Mouse (Mus musculus) megakaryocyte progenitor cell, adult 5-6 weeks (primary cell): Measurements from ENCODE around the gene Vrtn. TPM values are rescaled to one million over a fixed set of nuclear protein-coding genes. Genes with fewer than 3 reads are reported as not detected.

Experiments
- ATAC-seq: replicated peaks from 2 replicates; pipeline ENCODE4 v1.8.0; 2016; ENCODE audit warnings: mild to moderate bottlenecking, moderate TSS enrichment, inconsistent platforms; ENCODE audit not compliant: poor library complexity
- total RNA-seq, 2 experiments: library from RNA; stranded (forward) in 1 of 2; stranded (reverse) in 1 of 2; fragments of 157-497, 149-512 nt in 1 of 2; fragments of 200-1000 nt in 1 of 2; gene quantifications; 2 replicates each; pipeline versions ENCODE4 v1.2.3 to v1.2.4; 2015 to 2017

The Vrtn gene
- total RNA-seq, 2 experiments from 2014 or later = not detected

DNA sequence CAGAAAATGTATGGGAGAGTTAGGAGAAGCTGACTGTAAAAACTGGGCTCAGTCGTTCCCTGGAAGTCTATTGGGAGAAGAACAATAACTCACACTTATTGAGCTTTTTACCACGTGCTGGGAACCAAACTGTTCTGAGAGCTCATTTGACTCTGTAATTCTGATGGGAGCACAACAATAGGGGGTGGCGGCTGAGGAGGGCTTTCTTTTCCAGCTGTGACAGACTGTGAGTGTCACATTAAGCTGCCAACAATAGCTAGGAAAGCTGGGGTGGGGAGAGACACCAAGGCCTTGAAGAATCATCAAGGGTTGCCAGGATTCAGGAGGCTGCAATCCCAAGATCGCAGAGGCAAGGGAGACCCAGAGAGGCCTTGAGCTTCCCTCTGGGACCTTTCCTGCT, 45.4 kb downstream of the Vrtn start:
- ATAC-seq = no peak

DNA sequence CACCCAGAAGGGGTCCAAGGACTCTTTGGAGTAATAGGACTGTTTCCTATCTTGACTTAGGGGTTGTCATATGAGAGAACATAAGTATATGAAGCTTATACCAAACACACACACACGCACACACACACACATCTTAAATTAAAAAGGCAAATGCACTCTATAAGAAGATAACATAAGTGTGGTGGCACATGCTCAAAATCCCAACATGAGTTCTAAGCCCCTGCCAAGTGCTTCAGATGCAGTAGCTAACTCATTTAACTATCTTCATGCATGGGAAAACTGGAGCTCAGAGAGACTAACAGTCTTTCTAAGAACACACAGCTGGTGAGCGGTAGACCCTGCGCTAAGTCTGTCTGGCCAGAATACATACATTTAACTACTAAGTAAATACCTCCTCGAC, 46.7 kb downstream of the Vrtn start:
- ATAC-seq = no peak

- ATAC-seq = no peak
Observed at GRCm38 (mm10) chr12:84689051-84689450, 48.2 kb downstream of the Vrtn start.

DNA sequence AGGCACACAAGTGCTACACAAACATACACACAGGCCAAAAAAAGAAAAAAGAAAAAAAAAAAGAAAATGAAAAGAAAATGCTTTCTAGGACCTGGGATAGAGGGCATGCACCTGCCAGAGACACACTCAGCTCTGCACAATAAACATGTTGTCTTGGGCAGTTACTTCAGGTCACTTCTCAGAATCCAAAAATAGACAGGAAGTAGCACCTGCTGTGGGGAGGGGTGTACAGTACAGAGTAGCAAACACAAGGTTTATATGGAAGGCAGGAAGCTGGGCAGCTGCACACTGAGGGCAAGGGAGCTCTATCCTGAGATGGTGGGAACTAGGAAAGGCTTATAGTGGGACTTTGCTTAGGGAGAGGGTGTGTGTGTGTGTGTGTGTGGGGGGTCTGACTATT, 50.5 kb downstream of the Vrtn start:
- ATAC-seq = no peak

- no peak for ATAC-seq
Observed at GRCm38 (mm10) chr12:84692141-84692540, 51.3 kb downstream of the Vrtn start.

DNA sequence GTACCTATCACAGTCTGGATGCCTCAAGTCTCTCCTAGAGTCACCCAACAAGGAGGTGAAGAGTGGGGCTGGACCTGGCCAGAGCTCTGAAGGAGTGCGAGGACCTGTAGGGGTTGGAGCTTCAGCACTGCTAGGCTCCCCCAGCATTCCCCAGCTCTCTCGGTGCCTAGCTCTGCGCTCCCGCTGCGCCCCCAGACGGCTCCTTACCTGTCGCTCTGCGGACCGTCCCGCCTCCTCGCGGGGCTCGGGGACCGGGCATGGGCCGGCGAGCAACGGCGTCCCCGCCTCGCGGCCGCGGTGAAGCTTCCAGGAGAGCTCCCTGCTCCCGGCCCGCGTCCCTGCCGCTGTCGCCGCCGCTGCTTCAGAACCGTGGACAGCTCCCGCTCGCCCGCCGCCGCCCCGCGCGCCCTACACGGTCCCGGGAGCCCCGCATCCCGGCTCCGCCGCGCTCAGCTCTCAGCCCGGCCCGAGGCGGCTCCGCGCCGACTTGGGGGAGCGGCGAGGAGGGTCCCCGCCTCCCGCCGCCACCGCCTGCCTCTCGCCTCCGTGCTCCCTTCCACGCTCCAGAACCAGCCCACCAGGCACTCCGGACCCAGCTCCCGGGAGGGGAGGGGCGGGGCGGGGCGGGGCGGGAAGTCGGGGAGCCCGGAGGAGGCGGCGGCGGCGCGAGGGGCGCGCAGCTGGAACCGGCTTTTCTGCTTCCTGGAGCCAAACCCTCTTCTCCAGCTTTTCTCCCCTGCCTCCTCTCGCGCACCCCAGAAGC, 57.7 kb downstream of the Vrtn start, which contains the start of gene Syndig1l:
Gene Syndig1l, minus strand, starts transcription at position 513 of the 763 bp plus-strand sequence.
- peak; percentile 95 for ATAC-seq

Other genes starting within 250 kb of the Vrtn start
- 13.5 and 20.1 TPM in 2 replicates for gene Entpd5, start 232.0 kb upstream of the Vrtn start, total RNA-seq (2015)
- gene Entpd5, start 232.0 kb upstream of the Vrtn start, total RNA-seq (2017) = 18.4 and 23.7 TPM in 2 replicates
- 2.5 and 3.6 TPM in 2 replicates for gene Bbof1, start 231.9 kb upstream of the Vrtn start, total RNA-seq (2015)
- 3.0 and 12.4 TPM in 2 replicates for gene Bbof1, start 231.9 kb upstream of the Vrtn start, total RNA-seq (2017)
- gene Rnf113a2, start 223.8 kb upstream of the Vrtn start, total RNA-seq (2015) = 28.4 and 33.5 TPM in 2 replicates
- 27.4 and 31.9 TPM in 2 replicates for gene Rnf113a2, start 223.8 kb upstream of the Vrtn start, total RNA-seq (2017)
- gene Aldh6a1, start 190.0 kb upstream of the Vrtn start, total RNA-seq (2015) = 16.3 and 17.2 TPM in 2 replicates
- gene Aldh6a1, start 190.0 kb upstream of the Vrtn start, total RNA-seq (2017) = 9.1 and 12.0 TPM in 2 replicates
- 10.1 and 15.8 TPM in 2 replicates for gene Lin52, start 189.6 kb upstream of the Vrtn start, total RNA-seq (2015)
- 14.2 and 21.0 TPM in 2 replicates for gene Lin52, start 189.6 kb upstream of the Vrtn start, total RNA-seq (2017)
- not detected in 2 replicates for gene Vsx2, start 71.3 kb upstream of the Vrtn start, total RNA-seq (2015)
- gene Vsx2, start 71.3 kb upstream of the Vrtn start, total RNA-seq (2017) = not detected in 2 replicates
- gene Abcd4, start 23.6 kb upstream of the Vrtn start, total RNA-seq (2015) = 2.7 and 3.6 TPM in 2 replicates
- gene Abcd4, start 23.6 kb upstream of the Vrtn start, total RNA-seq (2017) = 3.9 and 5.1 TPM in 2 replicates
- not detected in 2 replicates for gene Syndig1l, start 57.8 kb downstream of the Vrtn start, total RNA-seq (2015)
- not detected in 2 replicates for gene Syndig1l, start 57.8 kb downstream of the Vrtn start, total RNA-seq (2017)
- gene Npc2, start 132.1 kb downstream of the Vrtn start, total RNA-seq (2015) = 98.8 and 112 TPM in 2 replicates
- gene Npc2, start 132.1 kb downstream of the Vrtn start, total RNA-seq (2017) = 65.3 and 70.9 TPM in 2 replicates
- 98.8 and 111 TPM in 2 replicates for gene Isca2, start 132.2 kb downstream of the Vrtn start, total RNA-seq (2015)
- gene Isca2, start 132.2 kb downstream of the Vrtn start, total RNA-seq (2017) = 53.8 and 67.5 TPM in 2 replicates
- not detected in 2 replicates for gene Ltbp2, start 235.5 kb downstream of the Vrtn start, total RNA-seq (2015)
- 1.2 TPM in 1 of 2 replicates, not detected in the other for gene Ltbp2, start 235.5 kb downstream of the Vrtn start, total RNA-seq (2017)